17 mouse cellular contexts compared by ENCODE assay signal in the genomic region with DNA sequence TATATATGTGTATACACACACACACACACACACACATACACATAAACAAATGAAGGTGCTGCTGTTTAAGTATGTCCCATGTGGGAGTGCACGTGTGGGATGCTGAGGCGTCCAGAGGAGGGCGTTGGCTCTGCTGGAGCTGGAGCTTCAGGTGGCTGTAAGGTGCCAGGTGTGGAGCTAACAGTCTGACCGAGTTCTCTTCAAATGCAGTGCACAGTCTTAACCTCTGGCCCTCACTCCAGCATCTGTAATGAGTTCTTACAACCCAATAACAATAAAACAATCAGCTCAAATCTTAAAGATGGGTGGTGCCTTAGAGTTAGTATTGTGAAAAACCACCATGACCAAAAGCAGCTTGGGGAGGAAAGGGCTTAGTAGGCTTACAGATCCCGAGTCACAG.
"Had no signal": no experiment of that assay in that cellular context is flagged by ENCODE, and none has a peak within 500 bp of the region (broad histone marks: within the 10 kb centered on the region; RNA-seq: fewer than 3 reads in every experiment).

No protein-coding gene starts in this region.

- DNase-seq: liver, postnatal 0 days; lung, adult 2 months; lung, postnatal 14 days; lung, postnatal 36 days; right cerebral cortex, postnatal 14 days; thymus, adult 2 months; thymus, postnatal 25 days; thymus, postnatal 4 days had no signal

- H3K27ac ChIP-seq: liver, embryonic 15.5 days; lung, embryonic 15.5 days; macrophage; midbrain, embryonic 12.5 days; neural tube, embryonic 12.5 days; stomach, embryonic 15.5 days; stomach, postnatal 0 days had no signal

- H3K36me3 ChIP-seq: liver, embryonic 15.5 days; lung, embryonic 15.5 days; midbrain, embryonic 12.5 days; neural tube, embryonic 12.5 days; stomach, embryonic 15.5 days had no signal

- ATAC-seq: liver, postnatal 0 days; lung, postnatal 0 days had no signal

- H3K9me3 ChIP-seq: liver, embryonic 15.5 days; lung, embryonic 15.5 days; megakaryocyte, embryonic 14.5 days; midbrain, embryonic 12.5 days; stomach, embryonic 15.5 days had no signal

- H3K9ac ChIP-seq: liver, embryonic 15.5 days; liver, postnatal 0 days; lung, embryonic 15.5 days; midbrain, embryonic 12.5 days; neural tube, embryonic 12.5 days; stomach, embryonic 15.5 days had no signal

- H3K4me2 ChIP-seq: liver, embryonic 15.5 days; lung, embryonic 15.5 days; midbrain, embryonic 12.5 days; neural tube, embryonic 12.5 days; stomach, embryonic 15.5 days had no signal

- H3K4me3 ChIP-seq: liver, embryonic 15.5 days; lung, embryonic 15.5 days; megakaryocyte, embryonic 14.5 days; midbrain, embryonic 12.5 days; neural tube, embryonic 12.5 days; stomach, embryonic 15.5 days had no signal

- H3K27me3 ChIP-seq: liver, embryonic 15.5 days; lung, embryonic 15.5 days; megakaryocyte, embryonic 14.5 days; midbrain, embryonic 12.5 days; neural tube, embryonic 12.5 days; stomach, embryonic 15.5 days had no signal

- H3K4me1 ChIP-seq: liver, embryonic 15.5 days; lung, embryonic 15.5 days; neural tube, embryonic 12.5 days; stomach, embryonic 15.5 days had no signal
